Mouse (Mus musculus) liver, embryonic 14.5 days (tissue): ENCODE results near the gene Smoc1. TPM values are rescaled to one million over a fixed set of nuclear protein-coding genes. Genes with fewer than 3 reads are reported as not detected.

ENCODE experiments used
- ATAC-seq: fragments of 200-750 bp; cut with Nextera tagmentation; 2 replicates; pipeline ENCODE4 v1.8.0; 2017; ENCODE audit warnings: moderate number of reproducible peaks, mild to moderate bottlenecking, moderate library complexity; ENCODE audit not compliant: insufficient read depth
- DNase-seq, 3 experiments: peaks; one replicate each; pipeline ENCODE4 v3.0.0-alpha.2; 2012 to 2013; ENCODE audit warnings: low read depth in 3 of 3, low spot score in 3 of 3
- H3K27ac ChIP-seq: fragments of 300-500 bp; sonication (generic); 2 replicates; pipeline ENCODE4 v1.5.1; 2014; ENCODE audit warnings: moderate library complexity, mild to moderate bottlenecking, control low read depth, inconsistent platforms
- H3K27me3 ChIP-seq: fragments of 300-500 bp; sonication (generic); 2 replicates; pipeline ENCODE4 v1.6.1; 2014; ENCODE audit warnings: mild to moderate bottlenecking, low read length, moderate library complexity; ENCODE audit not compliant: control insufficient read depth, insufficient read depth
- H3K36me3 ChIP-seq: fragments of 300-500 bp; sonication (generic); replicated peaks from 2 replicates; pipeline ENCODE4 v1.6.1; 2014; ENCODE audit warnings: low read depth; ENCODE audit not compliant: control insufficient read depth, insufficient read depth
- H3K4me1 ChIP-seq, 2 experiments: fragments of 200-500 bp in 1 of 2; fragments of 300-500 bp in 1 of 2; sonication (generic) in 1 of 2; replicated peaks; 2 replicates each; pipeline ENCODE4 v1.6.1; 2012 to 2014; ENCODE audit warnings: antibody characterized with exemption in 1 of 2, inconsistent platforms in 1 of 2, low read length in 1 of 2; ENCODE audit not compliant: control insufficient read depth in 2 of 2, insufficient read depth in 2 of 2
- H3K4me2 ChIP-seq: fragments of 300-500 bp; sonication (generic); 2 replicates; pipeline ENCODE4 v1.6.1; 2014; ENCODE audit warnings: low read depth, mild to moderate bottlenecking, control low read depth, moderate library complexity
- H3K4me3 ChIP-seq, 2 experiments: fragments of 200-500 bp in 1 of 2; fragments of 300-500 bp in 1 of 2; sonication (generic) in 1 of 2; 2 replicates each; pipeline ENCODE4 v1.5.1; 2012 to 2014; ENCODE audit warnings: low read depth in 2 of 2, low read length in 2 of 2, mild to moderate bottlenecking in 2 of 2, control low read depth in 1 of 2, inconsistent platforms in 1 of 2, moderate library complexity in 1 of 2; ENCODE audit not compliant: insufficient read depth in 1 of 2
- H3K9ac ChIP-seq: fragments of 300-500 bp; sonication (generic); replicated peaks from 2 replicates; pipeline ENCODE4 v1.6.1; 2014; ENCODE audit warnings: mild to moderate bottlenecking, control low read depth, moderate library complexity
- H3K9me3 ChIP-seq: fragments of 300-500 bp; sonication (generic); 2 replicates; pipeline ENCODE4 v1.6.1; 2016; ENCODE audit warnings: low read length, mixed read lengths; ENCODE audit not compliant: control insufficient read depth
- CTCF ChIP-seq: IDR thresholded peaks from 2 replicates; pipeline ENCODE4 v1.5.1; 2016; ENCODE audit warnings: antibody characterized with exemption, low read depth, control low read depth
- EP300 ChIP-seq: IDR thresholded peaks from 2 replicates; pipeline ENCODE4 v1.6.1; 2016; ENCODE audit warnings: antibody characterized with exemption, low read depth
- WGBS: fragments of 180-500 bp; shearing (Covaris S2); extraction: QIAGEN DNeasy Blood & Tissue Kit; methylation state at CpG from one replicate; pipeline ENCODE4 v1.1.7; 2014; ENCODE audit not compliant: insufficient replicate concordance; 5-methylcytosine and 5-hydroxymethylcytosine counted together
- polyA plus RNA-seq, 2 experiments: library from polyadenylated mRNA; depleted of rRNA in 1 of 2; stranded (reverse) in 1 of 2; unstranded in 1 of 2; fragments of >200 nt; fragmentation: Nextera tagmentation in 1 of 2; extraction: Ambion mirVana in 1 of 2; gene quantifications; 2 replicates each; pipeline versions ENCODE4 v1.2.1 to v1.2.3; 2012 to 2014

The Smoc1 gene
- polyA plus RNA-seq, 2 experiments, result 4.6 to 6.9 TPM

DNA sequence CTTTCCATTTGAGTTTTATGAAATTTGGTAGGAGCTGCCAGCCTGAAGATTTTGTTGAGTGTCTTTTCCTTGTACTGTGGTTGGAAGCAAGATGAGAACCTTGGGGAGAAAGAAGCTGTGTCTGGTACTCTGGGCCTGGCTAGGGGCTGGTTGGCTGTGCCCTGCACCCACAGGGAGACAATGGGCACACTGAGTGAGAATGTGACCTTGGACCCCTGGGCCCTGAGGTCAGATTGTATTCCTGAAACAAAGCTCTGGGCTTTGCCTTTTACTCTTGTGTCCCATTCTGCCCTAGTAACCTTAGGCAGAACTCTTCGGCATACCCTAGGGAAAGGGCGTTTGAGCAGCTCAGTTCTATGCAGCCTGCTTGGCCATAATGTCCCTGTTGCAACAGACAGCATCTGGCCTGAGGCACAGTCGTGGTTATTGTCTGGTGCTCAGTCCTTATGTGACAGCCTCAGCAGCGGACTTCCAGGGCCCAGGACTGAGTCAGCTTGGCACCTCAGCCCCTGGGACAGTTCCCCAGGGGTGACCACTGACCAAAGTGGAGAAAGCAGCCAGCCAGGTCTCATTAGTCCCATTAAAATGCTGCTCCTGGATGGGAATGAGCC lies 106.6 kb downstream of the Smoc1 start:
- WGBS, result 34% methylated on average over 4 of the region's 4 CpGs
- Histone ChIP-seq H3K4me1 (peaks cover 0 to 4% of the 10 kb centered on the region in 2 experiments; a peak in 1 of 4 replicates), H3K4me3 (no peak overlapping the region), H3K9me3 (no peaks in the 10 kb centered on the region), H3K9ac (no peak overlapping the region), H3K27me3 (no peaks in the 10 kb centered on the region), H3K27ac (no peak overlapping the region), H3K36me3 (no peaks in the 10 kb centered on the region), H3K4me2 (no peak overlapping the region)
- TF ChIP-seq EP300, result no peak
- no peak for TF ChIP-seq CTCF
- ATAC-seq, result no peak
- DNase-seq, result no peak

DNA sequence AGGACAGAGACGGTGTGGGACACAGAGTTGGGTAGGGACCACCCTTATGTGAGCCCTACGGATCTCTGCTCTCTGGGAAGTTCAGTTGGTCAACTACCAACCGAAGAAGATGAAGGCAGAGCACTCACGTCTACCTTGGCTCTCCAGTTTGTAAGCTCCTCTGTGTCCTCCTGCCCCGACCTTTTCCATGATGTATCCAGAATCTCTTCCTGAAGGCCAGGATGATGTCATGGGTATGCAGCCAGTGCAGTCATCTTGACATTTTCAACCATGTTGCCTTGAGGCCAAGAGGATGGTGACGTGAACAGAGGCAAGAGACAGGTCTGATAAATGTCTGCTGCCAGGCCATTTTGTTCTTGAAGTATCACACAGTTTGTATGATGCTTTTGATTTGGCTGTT lies 111.6 kb downstream of the Smoc1 start:
- TF ChIP-seq CTCF (no peak), EP300 (no peak)
- DNase-seq (no peak), ATAC-seq (no peak)
- no peak overlapping the region for H3K4me3 ChIP-seq
- WGBS, result 54% methylated on average over 6 of the region's 6 CpGs
- H3K4me1 ChIP-seq, result peaks cover 0 to 6% of the 10 kb centered on the region in 2 experiments; a peak in 2 of 4 replicates
- no peaks in the 10 kb centered on the region for H3K9me3 ChIP-seq
- H3K27ac ChIP-seq, result no peak overlapping the region
- no peak overlapping the region for H3K9ac ChIP-seq
- no peaks in the 10 kb centered on the region for H3K27me3 ChIP-seq
- no peaks in the 10 kb centered on the region for H3K36me3 ChIP-seq
- no peak overlapping the region for H3K4me2 ChIP-seq

DNA sequence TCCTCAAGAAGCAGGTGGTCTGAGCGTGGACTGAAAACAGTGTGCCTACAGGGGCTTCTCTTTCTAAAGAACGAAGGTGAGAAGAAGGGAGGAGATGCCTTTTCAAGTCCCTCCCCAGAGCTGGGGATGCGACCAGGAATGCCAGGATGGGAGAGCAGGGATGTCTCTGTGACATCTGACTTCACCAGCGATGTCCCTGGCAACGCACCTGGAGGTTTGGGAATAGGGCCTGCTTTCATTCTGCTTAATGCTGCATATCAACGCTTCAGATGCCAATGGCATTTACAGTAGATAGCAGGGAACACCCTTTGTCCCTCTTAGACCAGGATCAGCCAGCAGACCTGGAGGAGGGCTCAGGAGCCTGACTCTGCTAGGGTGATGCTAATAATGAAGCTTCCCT lies 112.9 kb downstream of the Smoc1 start:
- Histone ChIP-seq H3K4me2 (no peak overlapping the region), H3K27me3 (no peaks in the 10 kb centered on the region), H3K36me3 (no peaks in the 10 kb centered on the region), H3K9ac (no peak overlapping the region), H3K4me3 (no peak overlapping the region), H3K9me3 (no peaks in the 10 kb centered on the region), H3K4me1 (peaks cover 0 to 5% of the 10 kb centered on the region in 2 experiments; a peak in 2 of 4 replicates), H3K27ac (no peak overlapping the region)
- ATAC-seq, result no peak
- no peak for DNase-seq
- TF ChIP-seq EP300, result no peak
- TF ChIP-seq CTCF, result no peak
- WGBS, result 60% methylated on average over 6 of the region's 6 CpGs

DNA sequence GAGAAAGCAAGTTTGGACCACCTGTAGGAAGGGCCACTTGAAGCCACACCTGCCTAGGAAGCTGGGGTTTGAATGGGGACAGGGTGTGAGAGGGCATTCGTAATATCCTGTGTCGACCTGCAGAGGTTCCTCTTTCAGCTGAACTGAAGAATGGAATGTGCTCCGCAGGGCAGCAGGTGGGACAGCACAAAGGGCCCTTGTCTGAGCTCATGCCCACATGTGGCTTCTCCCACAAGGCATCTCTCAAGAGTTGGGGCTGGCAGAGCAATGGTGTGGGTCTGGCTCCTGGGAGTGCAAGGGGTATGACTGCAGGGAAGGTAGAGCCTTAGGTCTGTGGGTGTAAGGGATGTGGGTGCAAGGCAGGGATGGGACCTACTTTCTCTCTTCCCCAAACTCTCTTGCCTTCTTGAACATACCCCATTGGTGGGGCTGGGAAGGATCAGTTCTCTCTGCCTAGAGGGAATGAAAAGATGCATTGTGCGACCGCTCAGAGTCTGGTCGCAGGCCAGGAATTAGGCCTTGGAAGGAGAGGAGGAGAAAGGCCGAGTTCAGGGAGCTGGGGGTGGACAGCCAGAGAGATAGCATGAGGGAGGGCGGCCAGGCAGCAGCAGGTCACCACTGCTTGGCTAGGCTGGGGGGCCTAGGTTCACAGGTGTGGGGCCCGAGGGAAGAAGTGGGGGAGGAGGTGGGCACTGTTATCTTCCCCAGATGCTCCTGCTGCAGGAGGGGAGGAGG lies 114.2 kb downstream of the Smoc1 start:
- no peak for DNase-seq
- Histone ChIP-seq H3K4me1 (peaks cover 0 to 5% of the 10 kb centered on the region in 2 experiments; a peak in 2 of 4 replicates), H3K27ac (no peak overlapping the region), H3K9me3 (no peaks in the 10 kb centered on the region), H3K36me3 (no peaks in the 10 kb centered on the region), H3K27me3 (no peaks in the 10 kb centered on the region), H3K4me3 (no peak overlapping the region), H3K9ac (no peak overlapping the region), H3K4me2 (no peak overlapping the region)
- TF ChIP-seq CTCF, result no peak
- no peak for ATAC-seq
- 49% methylated on average over 9 of the region's 9 CpGs for WGBS

DNA sequence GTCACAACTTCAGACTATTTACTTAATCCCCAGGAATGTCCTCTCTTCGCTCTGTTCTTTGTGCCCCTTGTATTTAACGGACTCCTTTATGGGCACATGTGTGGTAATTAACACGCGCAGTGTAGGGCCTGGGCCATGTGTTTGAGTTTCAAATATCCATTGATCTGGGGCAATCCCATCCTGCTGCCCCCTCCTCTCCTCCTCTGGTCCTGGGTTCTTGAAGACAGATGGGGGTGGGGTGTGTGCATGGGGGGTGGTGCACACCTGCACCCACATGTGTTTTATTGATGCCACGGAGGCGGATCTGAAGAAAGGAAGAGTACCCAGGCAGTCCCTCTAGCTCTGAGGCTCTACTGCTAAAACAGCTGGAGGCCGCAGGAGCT lies 114.7 kb downstream of the Smoc1 start:
- Histone ChIP-seq H3K4me2 (no peak overlapping the region), H3K4me1 (peaks cover 0 to 5% of the 10 kb centered on the region in 2 experiments; a peak in 2 of 4 replicates), H3K4me3 (no peak overlapping the region), H3K36me3 (no peaks in the 10 kb centered on the region), H3K9me3 (no peaks in the 10 kb centered on the region), H3K27ac (no peak overlapping the region), H3K27me3 (no peaks in the 10 kb centered on the region), H3K9ac (no peak overlapping the region)
- ATAC-seq, result no peak
- TF ChIP-seq CTCF (no peak), EP300 (no peak)
- DNase-seq, result no peak
- WGBS, result 54% methylated on average over 7 of the region's 7 CpGs
